Mouse (Mus musculus): ENCODE measurements around the gene Gm12216.

DNA sequence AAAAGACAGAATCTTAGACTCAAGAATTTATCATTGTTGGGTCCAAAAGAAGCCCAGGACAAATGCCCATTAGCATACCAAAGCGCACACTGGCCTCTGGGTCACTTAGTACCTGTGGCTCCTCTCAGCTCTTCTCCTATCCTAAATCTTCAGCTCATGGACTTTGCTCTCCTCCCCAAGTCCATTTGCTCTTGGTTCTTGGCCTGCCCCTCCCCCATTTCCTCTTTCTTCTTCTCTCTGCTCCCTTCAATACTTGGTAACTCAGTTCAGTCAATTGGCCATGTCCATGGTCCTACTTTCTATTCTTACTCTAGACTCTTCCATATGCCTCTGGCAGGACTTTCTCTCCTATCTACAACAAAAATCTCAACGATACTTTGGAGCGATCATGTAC, 37.1 kb downstream of the Gm12216 start:
- no peak for TF ChIP-seq POLR2A (IDR thresholded peaks at IDR 0.05; ENCODE audit: extremely low read depth, insufficient read depth, low read length)
- TF ChIP-seq CTCF (IDR thresholded peaks at IDR 0.05; ENCODE audit: extremely low read depth, insufficient read depth, low read length), result no peak
